Comparison of ENCODE assay signal across 12 mouse cellular contexts in the genomic region with DNA sequence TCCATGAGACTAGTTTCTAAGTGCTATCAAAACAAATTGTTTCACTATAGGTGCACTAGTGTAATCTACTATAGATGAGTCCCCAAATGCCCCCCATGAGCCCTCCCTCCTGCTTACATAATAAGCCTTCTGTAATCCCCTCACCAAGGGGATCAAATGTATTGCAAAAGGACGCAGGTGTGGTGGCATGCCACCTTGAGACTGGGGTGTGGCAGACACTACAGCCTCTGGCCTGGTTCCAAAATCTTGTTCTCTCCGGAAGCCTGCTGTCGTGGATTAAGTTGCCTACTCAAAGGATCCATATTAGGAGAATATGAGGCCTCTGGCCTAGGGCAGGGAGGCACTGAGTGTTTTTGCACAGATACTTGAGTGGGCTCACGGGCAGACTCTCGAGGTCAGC.
DNase-seq lines count a peak whose midpoint lies in the region; ATAC-seq and TF ChIP-seq lines count a peak whose summit lies in the region.
"Had no signal": no experiment of that assay in that cellular context is flagged by ENCODE, and none has a peak within 500 bp of the region (broad histone marks: within the 10 kb centered on the region; RNA-seq: fewer than 3 reads in every experiment).

No protein-coding gene starts in this region.

- WGBS in intestine, postnatal 0 days = 24% methylated on average over 5 of the region's 5 CpGs
- WGBS in lung, postnatal 0 days = 35% methylated on average over 5 of the region's 5 CpGs
- 73% methylated on average over 5 of the region's 5 CpGs for WGBS in midbrain, embryonic 14.5 days

- H3K4me3 ChIP-seq in intestine, postnatal 0 days (ENCODE audit: low read depth, low read length) = no peak overlapping the region
- H3K4me3 ChIP-seq in lung, postnatal 0 days (ENCODE audit: low read depth, low read length) = no peak overlapping the region
- H3K4me3 ChIP-seq in midbrain, embryonic 14.5 days (replicated peaks; ENCODE audit: low read depth, low read length) = no peak overlapping the region
- H3K4me3 ChIP-seq: midbrain, embryonic 13.5 days; neural tube, embryonic 13.5 days had no signal

- peaks cover 5% of the 10 kb centered on the region for H3K36me3 ChIP-seq in intestine, postnatal 0 days (ENCODE audit: control insufficient read depth, insufficient read depth)
- H3K36me3 ChIP-seq in lung, postnatal 0 days (ENCODE audit: insufficient read depth, low read length) = no peaks in the 10 kb centered on the region
- H3K36me3 ChIP-seq in midbrain, embryonic 14.5 days (ENCODE audit: control insufficient read depth, insufficient read depth, low read length) = no peaks in the 10 kb centered on the region
- H3K36me3 ChIP-seq: midbrain, embryonic 13.5 days; neural tube, embryonic 13.5 days had no signal

- TF ChIP-seq CTCF in intestine, postnatal 0 days (IDR thresholded peaks at IDR 0.05; ENCODE audit: low read depth) = no peak
- no peak for TF ChIP-seq CTCF in lung, postnatal 0 days (IDR thresholded peaks at IDR 0.05)

- H3K9me3 ChIP-seq in intestine, postnatal 0 days (ENCODE audit: control insufficient read depth) = no peaks in the 10 kb centered on the region
- no peaks in the 10 kb centered on the region for H3K9me3 ChIP-seq in lung, postnatal 0 days (ENCODE audit: low read length)
- no peaks in the 10 kb centered on the region for H3K9me3 ChIP-seq in midbrain, embryonic 14.5 days (ENCODE audit: control insufficient read depth, low read length)
- H3K9me3 ChIP-seq: midbrain, embryonic 13.5 days; neural tube, embryonic 13.5 days had no signal

- TF ChIP-seq EP300 in lung, postnatal 0 days (IDR thresholded peaks at IDR 0.05) = no peak

- ATAC-seq in intestine, postnatal 0 days = peak; percentile 71
- ATAC-seq in lung, postnatal 0 days = peak; percentile 58
- ATAC-seq in midbrain, embryonic 14.5 days (ENCODE audit: low FRiP score, low TSS enrichment) = no peak
- ATAC-seq: midbrain, embryonic 13.5 days had no signal

- H3K27me3 ChIP-seq in intestine, postnatal 0 days (replicated peaks; ENCODE audit: control insufficient read depth, insufficient read depth, low read length) = no peaks in the 10 kb centered on the region
- H3K27me3 ChIP-seq in lung, postnatal 0 days (replicated peaks; ENCODE audit: insufficient read depth, low read length) = no peaks in the 10 kb centered on the region
- no peaks in the 10 kb centered on the region for H3K27me3 ChIP-seq in midbrain, embryonic 14.5 days (ENCODE audit: control insufficient read depth, insufficient read depth, low read length)
- H3K27me3 ChIP-seq: midbrain, embryonic 13.5 days; neural tube, embryonic 13.5 days had no signal

- H3K4me1 ChIP-seq in intestine, postnatal 0 days (replicated peaks; ENCODE audit: control insufficient read depth, insufficient read depth, low read length) = 0 out of 2 replicates have a peak, but pooled peaks cover 9% of the 10 kb centered on the region
- H3K4me1 ChIP-seq in lung, postnatal 0 days (ENCODE audit: insufficient read depth, low read depth, low read length) = 0 out of 2 replicates have a peak, but pooled peaks cover 13% of the 10 kb centered on the region
- no peaks in the 10 kb centered on the region for H3K4me1 ChIP-seq in midbrain, embryonic 14.5 days (ENCODE audit: control insufficient read depth, insufficient read depth, low read length)
- H3K4me1 ChIP-seq: midbrain, embryonic 13.5 days had no signal

- H3K4me2 ChIP-seq in intestine, postnatal 0 days (replicated peaks; ENCODE audit: low read depth) = peak overlapping the region; percentile 21; the same call in 1 of the 2 replicates
- no peak overlapping the region for H3K4me2 ChIP-seq in lung, postnatal 0 days (replicated peaks; ENCODE audit: low read depth, low read length)
- H3K4me2 ChIP-seq in midbrain, embryonic 14.5 days (ENCODE audit: low read length) = no peak overlapping the region
- H3K4me2 ChIP-seq: midbrain, embryonic 13.5 days; neural tube, embryonic 13.5 days had no signal

- H3K9ac ChIP-seq in intestine, postnatal 0 days (ENCODE audit: low read depth, low read length) = no peak overlapping the region
- H3K9ac ChIP-seq in lung, postnatal 0 days (replicated peaks; ENCODE audit: low read depth) = no peak overlapping the region
- H3K9ac ChIP-seq in midbrain, embryonic 14.5 days (replicated peaks; ENCODE audit: low read length) = no peak overlapping the region
- H3K9ac ChIP-seq: midbrain, embryonic 13.5 days; neural tube, embryonic 13.5 days had no signal

- H3K27ac ChIP-seq in intestine, postnatal 0 days (ENCODE audit: low read depth, low read length) = 0 out of 2 replicates have a peak overlapping the region, but pooled peaks have one; percentile 4
- H3K27ac ChIP-seq in lung, postnatal 0 days (ENCODE audit: low read length) = peak overlapping the region; percentile 75
- no peak overlapping the region for H3K27ac ChIP-seq in midbrain, embryonic 14.5 days (replicated peaks; ENCODE audit: low read depth, low read length)
- H3K27ac ChIP-seq: midbrain, embryonic 13.5 days; neural tube, embryonic 13.5 days had no signal

- intact Hi-C loops in heart, postnatal 25 days (cut with DNase I) = no loop called here

- peak; percentile 12 for DNase-seq in heart, postnatal 4 days
- no peak for DNase-seq in heart, postnatal 25 days (ENCODE audit: low spot score)
- peak; percentile 55 for DNase-seq in R1 (ENCODE audit: low read depth, low spot score)
- DNase-seq in lung, postnatal 0 days (ENCODE audit: low spot score) = peak; percentile 80
- no peak for DNase-seq in cerebellum, adult 18-20 months
- DNase-seq in midbrain, embryonic 14.5 days = no peak
- DNase-seq in embryo, embryonic 9.5 days (ENCODE audit: extremely low spot score) = no peak
- DNase-seq: adrenal gland, postnatal 25 days; layer of hippocampus, adult 9-11 months had no signal

Comparison
In these comparisons a context has a peak if more than half of its experiments do, and no peak if none do; other contexts are left out.
1. DNase-seq: peak in heart, postnatal 4 days (single experiment), R1 (single experiment) and lung, postnatal 0 days (single experiment); none in heart, postnatal 25 days (single experiment), cerebellum, adult 18-20 months (0 of 2), midbrain, embryonic 14.5 days (single experiment) and embryo, embryonic 9.5 days (single experiment).